Mouse (Mus musculus) T-cell, adult 2 months (primary cell): ENCODE measurements around the gene Rmnd5b.

Experiments used
- DNase-seq: peaks from one replicate; pipeline ENCODE4 v3.0.0; 2022; ENCODE audit warnings: low spot score

The Rmnd5b gene

DNA sequence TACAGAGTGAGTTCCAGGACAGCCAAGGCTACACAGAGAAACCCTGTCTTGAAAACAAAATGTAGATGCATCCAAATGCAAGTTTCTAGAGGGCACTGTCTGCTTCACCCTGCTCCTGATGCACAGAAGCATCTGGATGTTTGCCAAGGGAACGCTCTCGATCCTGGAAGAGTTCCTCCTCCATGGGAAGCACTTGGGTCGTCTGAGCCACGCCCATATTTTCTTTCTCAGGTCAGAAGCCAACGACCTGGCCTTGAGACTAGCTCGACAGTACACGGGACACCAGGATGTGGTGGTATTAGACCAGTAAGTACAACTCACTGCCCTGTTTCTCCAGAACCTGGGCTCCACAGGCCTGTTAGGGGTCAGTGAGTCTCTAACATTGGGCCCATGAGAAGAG, 44.5 kb downstream of the Rmnd5b start:
- no peak for DNase-seq

GRCm38 (mm10) chr11:51590002-51590401, 45.7 kb downstream of the Rmnd5b start:
- no peak for DNase-seq

DNA sequence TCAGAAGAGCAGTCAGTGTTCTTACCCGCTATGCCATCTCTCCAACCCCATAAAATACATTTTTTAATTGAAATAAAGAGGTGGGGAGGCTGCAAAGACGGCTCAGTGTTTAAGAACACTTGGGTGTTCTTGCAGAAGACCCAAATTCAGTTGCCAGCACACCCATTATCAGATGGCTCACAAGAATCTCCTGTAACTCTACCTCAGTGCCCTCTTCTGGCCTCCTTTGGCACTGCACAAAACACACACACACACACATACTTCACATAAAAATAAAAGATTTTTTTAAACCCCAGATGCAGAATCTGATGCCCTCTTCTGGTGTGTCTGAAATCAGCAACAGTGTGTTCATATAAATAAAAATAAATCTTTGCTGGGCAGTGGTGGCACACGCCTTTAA, 46.9 kb downstream of the Rmnd5b start:
- no peak for DNase-seq

- no peak for DNase-seq
Measured at GRCm38 (mm10) chr11:51587059-51587458, 48.6 kb downstream of the Rmnd5b start.

DNA sequence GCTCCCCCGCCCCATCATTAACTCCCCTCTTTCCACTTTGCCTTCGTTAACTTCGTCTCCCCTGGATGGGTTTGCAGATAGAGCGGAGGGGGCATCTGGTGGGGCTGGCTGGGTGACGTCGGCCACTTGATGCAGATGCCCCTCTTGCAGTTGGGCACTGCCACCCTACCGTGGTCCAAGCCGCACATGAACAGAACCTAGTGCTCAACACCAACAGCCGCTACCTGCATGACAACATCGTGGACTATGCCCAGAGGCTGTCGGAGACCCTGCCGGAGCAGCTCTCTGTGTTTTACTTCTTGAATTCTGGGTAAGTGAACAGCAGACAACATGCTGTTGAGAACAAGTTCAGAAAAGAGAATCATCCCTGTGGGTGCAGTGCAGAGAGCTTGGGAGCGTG, 49.3 kb downstream of the Rmnd5b start:
- DNase-seq = no peak

DNA sequence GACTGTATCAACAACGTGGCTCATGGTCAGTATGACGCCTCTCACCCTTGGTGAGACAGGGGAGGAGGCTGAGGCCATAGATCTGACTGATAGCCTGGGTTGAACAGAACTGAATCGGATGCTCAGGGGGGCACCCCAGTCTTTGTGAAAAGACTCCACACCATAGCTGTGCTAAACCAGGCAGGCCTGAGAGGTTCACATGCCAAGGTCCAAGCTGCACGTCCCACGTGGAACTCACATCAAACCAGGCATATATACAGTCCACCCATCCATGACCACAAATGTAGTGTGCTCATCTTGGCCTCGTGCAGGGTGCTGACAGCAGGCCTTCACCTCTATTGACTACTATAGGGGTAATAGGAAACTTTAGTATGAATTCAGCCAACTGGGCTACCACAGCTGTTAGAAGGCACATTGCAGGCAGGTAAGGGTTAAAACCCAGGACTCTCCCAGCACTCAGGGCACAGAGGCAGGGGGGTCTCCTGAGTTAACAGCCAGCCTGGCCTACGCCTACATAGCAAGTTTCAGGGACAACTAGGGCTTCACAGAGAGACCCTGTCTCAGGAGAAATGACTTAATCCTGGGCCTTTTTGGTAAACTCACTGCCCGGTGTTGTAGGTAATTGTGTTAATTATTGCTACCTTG, 50.0 kb downstream of the Rmnd5b start:
- no peak for DNase-seq

DNA sequence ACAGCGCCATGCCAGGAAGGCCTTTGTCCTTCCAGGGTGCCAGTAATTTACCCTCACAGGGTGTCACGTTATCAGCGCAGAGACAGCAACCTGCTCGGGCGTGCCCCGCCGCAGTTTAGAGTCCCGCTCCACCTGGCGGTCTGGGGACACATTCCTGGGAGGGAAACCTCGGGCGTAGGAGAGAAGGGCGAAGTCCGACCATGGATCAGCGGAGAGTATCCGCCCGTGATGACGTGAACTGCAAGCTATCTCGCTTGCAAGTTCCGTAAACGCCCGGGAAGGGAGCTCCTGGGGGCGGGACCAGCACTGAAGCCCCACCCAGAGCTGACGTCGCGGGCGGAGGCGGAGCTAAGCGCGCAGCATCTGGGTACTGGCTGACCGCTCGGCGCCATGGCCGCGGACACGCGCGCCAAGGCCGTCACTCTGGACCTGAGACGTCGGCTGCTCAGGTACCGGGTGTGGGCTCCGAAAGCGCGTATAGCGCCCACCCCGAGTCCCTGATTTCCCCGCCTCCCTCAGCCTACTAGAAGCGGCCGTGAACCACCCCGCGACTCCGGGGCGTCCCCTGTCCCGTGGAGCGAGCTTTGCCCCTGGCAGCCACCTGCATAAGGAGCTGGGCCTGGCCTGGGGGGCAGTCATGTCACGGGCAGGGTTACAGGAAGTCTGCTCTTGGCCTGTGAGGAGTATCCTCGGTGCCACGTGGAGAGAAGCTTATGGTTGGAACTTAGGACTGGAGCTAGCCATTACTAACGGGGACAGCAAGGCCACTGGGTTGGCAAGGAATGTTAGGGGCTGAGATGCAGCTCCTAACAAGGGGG, 51.1 kb downstream of the Rmnd5b start, which contains the start of gene Phykpl:
Gene Phykpl, plus strand, starts transcription at position 327 of the 818 bp plus-strand sequence.
- peak; percentile 88 for DNase-seq

- no peak for DNase-seq
Measured at GRCm38 (mm10) chr11:51584057-51584430, 51.7 kb downstream of the Rmnd5b start.

- DNase-seq = peak; percentile 44
Measured at GRCm38 (mm10) chr11:51582713-51583112, 53.0 kb downstream of the Rmnd5b start.

- peak; percentile 23 for DNase-seq
Measured at GRCm38 (mm10) chr11:51579024-51579423, 56.7 kb downstream of the Rmnd5b start.

GRCm38 (mm10) chr11:51577587-51577986, 58.1 kb downstream of the Rmnd5b start:
- peak; percentile 64 for DNase-seq

GRCm38 (mm10) chr11:51576454-51576853, 59.2 kb downstream of the Rmnd5b start:
- DNase-seq = no peak
